Mouse (Mus musculus) cortical plate, adult 2 months (tissue): Measurements from ENCODE around the gene Foxr1. TPM values are rescaled to one million over a fixed set of nuclear protein-coding genes. Genes with fewer than 3 reads are reported as not detected.
A peak's percentile ranks its signal among the peaks of the same experiment; 100 is the strongest.

Source experiments
- H3K27ac ChIP-seq: fragments of 200-500 bp; 2 replicates; pipeline ENCODE4 v1.5.1; 2012; ENCODE audit warnings: low read length, control low read depth, inconsistent platforms; ENCODE audit not compliant: insufficient read depth
- H3K4me1 ChIP-seq: fragments of 200-500 bp; 2 replicates; pipeline ENCODE4 v1.6.1; 2011; ENCODE audit warnings: low read length; ENCODE audit not compliant: control insufficient read depth, insufficient read depth
- H3K4me3 ChIP-seq: fragments of 200-500 bp; 2 replicates; pipeline ENCODE4 v1.5.1; 2011; ENCODE audit warnings: mild to moderate bottlenecking, low read length, control low read depth; ENCODE audit not compliant: insufficient read depth
- CTCF ChIP-seq: fragments of 200-500 bp; IDR thresholded peaks from 2 replicates; pipeline ENCODE4 v1.5.1; 2011; ENCODE audit warnings: mild to moderate bottlenecking, control low read depth, low read length; ENCODE audit not compliant: insufficient read depth; ENCODE audit errors: extremely low read depth
- POLR2A ChIP-seq: fragments of 200-500 bp; IDR thresholded peaks from 2 replicates; pipeline ENCODE4 v1.6.1; 2011; ENCODE audit warnings: mild to moderate bottlenecking, low read length, control low read depth; ENCODE audit not compliant: insufficient read depth; ENCODE audit errors: extremely low read depth
- polyA plus RNA-seq: library from polyadenylated mRNA; depleted of rRNA; stranded (reverse); fragments of >200 nt; gene quantifications from 2 replicates; pipeline ENCODE4 v1.2.3, GENCODE M21; 2012

Foxr1 gene
- polyA plus RNA-seq, 1 experiment = 0.04 TPM

GRCm38 (mm10) chr9:44485105-44485515 lies 44.2 kb upstream of the Foxr1 start:
- TF ChIP-seq CTCF (no peak), POLR2A (no peak)
- Histone ChIP-seq H3K4me1 (peaks cover 22% of the 10 kb centered on the region), H3K27ac (no peak overlapping the region), H3K4me3 (peak overlapping the region; percentile 95; the same call in 1 of the 2 replicates)

DNA sequence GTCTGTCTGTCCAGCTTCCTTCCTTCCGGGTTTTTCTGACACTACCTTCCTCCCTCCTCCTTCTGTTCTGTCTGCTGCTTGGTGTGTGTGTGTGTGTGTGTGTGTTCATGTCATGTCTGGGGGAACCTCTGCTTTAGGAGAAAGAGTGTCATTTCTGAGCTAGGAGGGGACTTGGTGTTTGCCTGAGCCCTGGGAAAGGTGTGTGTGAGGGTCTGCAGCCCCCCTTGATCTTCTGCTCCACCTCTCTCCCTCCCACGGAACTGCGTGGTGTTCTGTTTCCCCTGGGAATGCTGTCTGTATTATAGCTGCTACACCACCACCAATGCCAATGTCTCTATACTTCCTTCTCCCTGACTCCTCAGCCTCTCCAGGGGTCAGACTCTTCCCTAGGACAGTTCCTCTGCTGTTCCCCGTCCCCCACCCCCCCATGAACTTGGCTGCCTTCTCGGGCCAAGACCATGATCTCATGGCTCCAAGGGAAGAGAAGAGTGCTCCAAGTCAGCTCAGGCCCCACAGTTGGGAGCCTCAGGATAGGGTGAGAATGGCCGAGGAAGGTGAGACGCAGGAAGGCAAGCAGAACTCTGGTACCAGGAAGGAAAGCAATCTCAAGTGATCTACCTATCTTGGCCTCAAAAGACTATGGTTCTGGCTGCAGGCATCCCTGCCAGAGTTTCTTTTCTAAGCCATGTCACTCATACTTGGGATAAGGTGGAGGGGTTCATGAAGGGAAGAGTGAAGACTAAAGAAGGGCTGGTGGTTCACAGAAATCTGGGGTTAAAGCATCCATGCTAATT lies 43.6 kb upstream of the Foxr1 start:
- Histone ChIP-seq H3K4me1 (peaks cover 19% of the 10 kb centered on the region), H3K27ac (no peak overlapping the region), H3K4me3 (peak overlapping the region; percentile 95)
- TF ChIP-seq CTCF (no peak), POLR2A (no peak)

DNA sequence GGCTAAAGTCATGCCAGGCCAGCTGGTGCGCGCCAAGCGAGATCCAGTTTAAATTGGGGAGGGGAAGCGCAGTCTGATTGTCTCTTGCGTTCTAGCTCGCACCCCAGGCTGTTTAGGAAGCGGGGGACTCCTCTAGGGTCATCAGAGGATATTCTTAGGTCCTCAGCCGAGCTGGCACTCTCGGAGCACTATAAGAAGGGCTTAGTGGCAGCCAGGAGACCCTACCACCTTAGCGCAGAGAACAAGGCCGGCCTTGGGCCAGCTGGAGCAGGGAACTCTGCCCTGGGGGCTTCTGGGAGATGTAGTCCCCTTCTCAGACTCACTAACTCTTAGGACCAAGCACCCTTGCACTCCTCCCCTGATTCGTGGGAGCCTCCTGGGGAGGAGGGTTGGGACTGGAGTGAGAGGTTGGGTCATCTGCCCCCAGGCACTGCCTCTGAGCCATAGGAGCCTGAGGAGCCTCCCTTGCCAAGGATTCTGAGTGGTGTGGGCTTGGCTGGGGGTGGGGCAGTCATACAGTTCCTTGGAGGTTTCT lies 42.6 kb upstream of the Foxr1 start:
- TF ChIP-seq CTCF (no peak), POLR2A (no peak)
- Histone ChIP-seq H3K4me3 (peak overlapping the region; percentile 95), H3K4me1 (peaks cover 17% of the 10 kb centered on the region), H3K27ac (peak overlapping the region; percentile 88)

GRCm38 (mm10) chr9:44483041-44483509 lies 42.1 kb upstream of the Foxr1 start:
- Histone ChIP-seq H3K4me1 (peaks cover 16% of the 10 kb centered on the region), H3K27ac (peak overlapping the region; percentile 88), H3K4me3 (peak overlapping the region; percentile 95)
- TF ChIP-seq CTCF (no peak), POLR2A (no peak)

- TF ChIP-seq POLR2A = peak; percentile 76; the same call in 1 of the 2 replicates
- peak; percentile 27; the same call in 1 of the 2 replicates for TF ChIP-seq CTCF
- peak within 1 kb of the TSS; percentile 88 for H3K27ac ChIP-seq
- H3K4me1 ChIP-seq = peaks cover 15% of the 10 kb centered on the region
- H3K4me3 ChIP-seq = peak within 1 kb of the TSS; percentile 95
Measured at GRCm38 (mm10) chr9:44482552-44482951, 41.6 kb upstream of the Foxr1 start, which contains the start of gene Bcl9l. Gene Bcl9l (plus strand): TSS chr9:44482825.

- Histone ChIP-seq H3K4me3 (peak overlapping the region; percentile 95), H3K27ac (peak overlapping the region; percentile 88; the same call in 1 of the 2 replicates), H3K4me1 (peaks cover 12% of the 10 kb centered on the region)
- TF ChIP-seq POLR2A (no peak), CTCF (no peak)
Measured at GRCm38 (mm10) chr9:44482112-44482511, 41.2 kb upstream of the Foxr1 start.

DNA sequence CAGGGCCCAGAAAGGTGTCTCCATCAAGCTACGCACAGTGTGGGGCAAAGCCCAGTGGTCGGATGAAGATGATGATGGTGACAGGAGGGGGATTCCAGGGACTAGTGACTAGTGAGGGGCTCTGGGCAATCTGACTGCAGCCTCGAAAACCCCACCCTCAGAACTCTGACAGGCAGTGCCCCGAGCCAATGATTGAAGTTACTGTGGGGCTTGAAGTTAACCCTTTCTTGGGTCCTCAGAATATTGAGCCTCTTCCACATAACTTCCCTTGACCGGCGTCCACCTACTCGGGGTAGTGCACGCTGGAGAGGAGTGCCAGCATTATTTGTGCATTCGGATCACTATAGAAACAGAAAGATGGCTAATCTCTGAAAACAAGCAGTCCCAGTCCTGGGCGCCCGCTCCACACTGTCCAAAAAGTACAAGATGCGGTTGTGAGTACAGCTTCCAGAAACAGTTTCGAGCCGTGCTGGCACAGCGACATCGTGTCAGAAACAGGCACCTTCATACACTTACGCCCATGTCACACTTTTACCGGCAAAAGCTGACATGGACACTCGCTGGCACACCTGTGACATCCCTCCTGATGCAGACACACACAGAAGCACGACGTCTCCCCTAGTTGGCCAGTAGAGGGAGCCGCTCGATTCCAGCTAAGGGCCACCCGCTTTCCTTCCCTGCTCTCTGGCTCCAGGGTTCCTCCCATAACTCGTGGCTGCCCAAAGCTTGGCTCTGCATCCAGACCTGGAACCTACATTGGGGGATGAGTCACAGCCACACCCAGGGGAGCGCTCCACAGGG lies 38.9 kb upstream of the Foxr1 start:
- Histone ChIP-seq H3K4me1 (peaks cover 1% of the 10 kb centered on the region; the same call in 1 of the 2 replicates), H3K4me3 (peak overlapping the region; percentile 78), H3K27ac (peak overlapping the region; percentile 96)
- TF ChIP-seq CTCF (peak; percentile 88), POLR2A (peak; percentile 75)

GRCm38 (mm10) chr9:44478959-44479605 lies 38.1 kb upstream of the Foxr1 start:
- no peak for TF ChIP-seq CTCF
- TF ChIP-seq POLR2A = no peak
- no peaks in the 10 kb centered on the region for H3K4me1 ChIP-seq
- H3K27ac ChIP-seq = peak overlapping the region; percentile 96
- H3K4me3 ChIP-seq = peak overlapping the region; percentile 78
